Mouse (Mus musculus) neural tube, embryonic 11.5 days (tissue): ENCODE measurements around the gene Egln1. TPM values are rescaled to one million over a fixed set of nuclear protein-coding genes. Genes with fewer than 3 reads are reported as not detected.

Experiments used
- ATAC-seq: fragments of 200-750 bp; cut with Nextera tagmentation; 2 replicates; pipeline ENCODE4 v1.8.0; 2017; ENCODE audit warnings: moderate number of reproducible peaks, mild to moderate bottlenecking, moderate TSS enrichment, moderate library complexity; ENCODE audit not compliant: insufficient read depth, low FRiP score, low TSS enrichment
- DNase-seq: peaks from one replicate; pipeline ENCODE4 v3.0.0-alpha.2; 2015; ENCODE audit warnings: low spot score
- H3K27ac ChIP-seq: fragments of 300-500 bp; sonication (generic); 2 replicates; pipeline ENCODE4 v1.5.1; 2014; ENCODE audit warnings: low read depth, mild to moderate bottlenecking, low read length
- H3K27me3 ChIP-seq: fragments of 300-500 bp; sonication (generic); 2 replicates; pipeline ENCODE4 v1.6.1; 2014; ENCODE audit warnings: mild to moderate bottlenecking, low read length, mixed read lengths; ENCODE audit not compliant: control insufficient read depth, insufficient read depth
- H3K36me3 ChIP-seq: fragments of 300-500 bp; sonication (generic); 2 replicates; pipeline ENCODE4 v1.6.1; 2014; ENCODE audit warnings: mild to moderate bottlenecking, low read length, moderate library complexity, mixed read lengths; ENCODE audit not compliant: control insufficient read depth, insufficient read depth
- H3K4me1 ChIP-seq: fragments of 300-500 bp; sonication (generic); 2 replicates; pipeline ENCODE4 v1.6.1; 2014; ENCODE audit warnings: low read length, mixed read lengths; ENCODE audit not compliant: control insufficient read depth, insufficient read depth
- H3K4me2 ChIP-seq: fragments of 300-500 bp; sonication (generic); 2 replicates; pipeline ENCODE4 v1.6.1; 2014; ENCODE audit warnings: low read depth, mild to moderate bottlenecking, moderate library complexity
- H3K4me3 ChIP-seq: fragments of 300-500 bp; sonication (generic); 2 replicates; pipeline ENCODE4 v1.5.1; 2014; ENCODE audit warnings: low read depth, low read length
- H3K9ac ChIP-seq: fragments of 300-500 bp; sonication (generic); 2 replicates; pipeline ENCODE4 v1.6.1; 2014; ENCODE audit warnings: mild to moderate bottlenecking, low read length
- H3K9me3 ChIP-seq: fragments of 300-500 bp; sonication (generic); 2 replicates; pipeline ENCODE4 v1.6.1; 2016; ENCODE audit warnings: low read length; ENCODE audit not compliant: control insufficient read depth
- WGBS: fragments of 180-500 bp; shearing (Covaris S2); extraction: QIAGEN DNeasy Blood & Tissue Kit; methylation state at CpG from one replicate; pipeline ENCODE4 v1.1.7; 2014; 5-methylcytosine and 5-hydroxymethylcytosine counted together
- polyA plus RNA-seq: library from polyadenylated mRNA; unstranded; fragments of >200 nt; fragmentation: Nextera tagmentation; extraction: Ambion mirVana; gene quantifications from 2 replicates; pipeline ENCODE4 v1.2.1, GENCODE M21; 2014

Gene Egln1
- polyA plus RNA-seq, 1 experiment from 2014 or later = 19.5 TPM

DNA sequence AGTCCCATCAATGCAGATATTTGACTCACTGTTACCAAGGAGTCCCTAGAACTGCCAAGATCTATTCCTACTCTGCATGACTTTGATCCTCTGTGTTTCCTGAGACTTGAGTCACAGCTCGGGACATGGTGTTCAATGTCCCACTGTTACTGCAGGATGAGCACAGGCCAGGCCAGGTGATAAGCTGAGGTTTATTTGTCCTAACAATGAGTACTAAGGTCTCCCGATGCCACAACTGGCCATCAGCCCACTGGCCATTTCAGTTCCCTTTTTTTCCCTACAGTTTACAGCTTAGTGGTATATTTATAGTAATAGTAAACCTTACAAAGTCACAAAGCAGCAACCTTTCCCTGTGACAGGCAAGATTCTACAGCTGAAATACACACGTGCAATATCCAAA lies 16.7 kb downstream of the Egln1 start:
- WGBS = 84% methylated on average over 3 of the region's 3 CpGs
- H3K27me3 ChIP-seq = no peaks in the 10 kb centered on the region
- H3K9ac ChIP-seq = no peak overlapping the region
- H3K36me3 ChIP-seq = no peaks in the 10 kb centered on the region
- H3K4me1 ChIP-seq = no peaks in the 10 kb centered on the region
- no peaks in the 10 kb centered on the region for H3K9me3 ChIP-seq
- DNase-seq (no peak), ATAC-seq (no peak)
- H3K4me3 ChIP-seq = no peak overlapping the region
- H3K4me2 ChIP-seq = no peak overlapping the region
- no peak overlapping the region for H3K27ac ChIP-seq

DNA sequence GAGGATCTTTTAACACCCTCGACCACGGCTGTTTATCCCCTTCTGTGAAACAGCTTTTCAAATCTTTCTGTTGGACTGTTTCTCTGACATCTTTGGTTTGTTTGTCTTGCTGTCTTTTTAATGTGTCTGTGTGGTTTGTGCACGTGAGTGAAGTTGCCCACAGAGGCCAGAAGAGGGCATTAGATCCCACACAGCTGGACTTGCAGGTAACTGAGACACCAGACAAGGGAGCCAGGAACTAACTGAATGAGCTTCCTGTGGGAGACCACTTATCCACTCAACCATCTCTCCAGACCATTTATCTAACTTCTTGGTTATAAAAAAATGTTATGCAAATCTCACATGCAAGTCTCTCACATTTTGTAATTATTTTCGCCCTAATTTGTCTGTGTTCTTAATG lies 18.5 kb downstream of the Egln1 start:
- Histone ChIP-seq H3K27ac (no peak overlapping the region), H3K4me2 (no peak overlapping the region), H3K9me3 (no peaks in the 10 kb centered on the region), H3K4me3 (no peak overlapping the region), H3K9ac (no peak overlapping the region), H3K27me3 (no peaks in the 10 kb centered on the region), H3K4me1 (no peaks in the 10 kb centered on the region), H3K36me3 (no peaks in the 10 kb centered on the region)
- no peak for DNase-seq
- 87% methylated on average over 4 of the region's 4 CpGs for WGBS
- no peak for ATAC-seq

DNA sequence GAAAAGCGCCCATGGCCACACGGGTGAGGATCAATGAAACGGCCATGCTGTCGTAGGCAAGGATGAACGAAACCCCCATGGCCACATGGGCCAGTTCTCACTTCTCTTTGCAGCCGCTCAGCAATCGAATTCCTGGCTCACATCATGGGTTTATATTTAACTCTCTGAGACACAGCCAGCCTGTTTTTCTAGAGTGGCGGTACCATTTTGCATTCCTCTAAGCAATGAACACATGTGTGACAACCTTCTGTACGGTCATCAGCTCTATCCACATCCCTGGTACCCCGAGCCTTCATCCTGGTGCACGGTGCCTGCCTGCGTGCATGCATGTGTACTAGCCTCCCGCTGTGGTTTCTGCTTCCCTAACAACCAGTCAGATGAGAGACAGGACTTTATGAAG lies 19.0 kb downstream of the Egln1 start:
- no peaks in the 10 kb centered on the region for H3K36me3 ChIP-seq
- no peak for ATAC-seq

GRCm38 (mm10) chr8:124929006-124929405 lies 20.1 kb downstream of the Egln1 start:
- Histone ChIP-seq H3K9ac (no peak overlapping the region), H3K9me3 (no peaks in the 10 kb centered on the region), H3K27me3 (no peaks in the 10 kb centered on the region), H3K4me3 (no peak overlapping the region), H3K4me2 (no peak overlapping the region), H3K27ac (no peak overlapping the region), H3K36me3 (no peaks in the 10 kb centered on the region), H3K4me1 (no peaks in the 10 kb centered on the region)
- ATAC-seq = no peak
- WGBS = 94% methylated on average over 11 of the region's 11 CpGs
- no peak for DNase-seq

More for the DNA sequence above, 19.0 kb downstream of the Egln1 start:
- H3K27ac ChIP-seq = no peak overlapping the region
- H3K4me2 ChIP-seq = no peak overlapping the region
- H3K9ac ChIP-seq = no peak overlapping the region
- no peak overlapping the region for H3K4me3 ChIP-seq
- WGBS = 95% methylated on average over 13 of the region's 13 CpGs
- H3K4me1 ChIP-seq = no peaks in the 10 kb centered on the region
- H3K27me3 ChIP-seq = no peaks in the 10 kb centered on the region
- H3K9me3 ChIP-seq = no peaks in the 10 kb centered on the region
- no peak for DNase-seq

DNA sequence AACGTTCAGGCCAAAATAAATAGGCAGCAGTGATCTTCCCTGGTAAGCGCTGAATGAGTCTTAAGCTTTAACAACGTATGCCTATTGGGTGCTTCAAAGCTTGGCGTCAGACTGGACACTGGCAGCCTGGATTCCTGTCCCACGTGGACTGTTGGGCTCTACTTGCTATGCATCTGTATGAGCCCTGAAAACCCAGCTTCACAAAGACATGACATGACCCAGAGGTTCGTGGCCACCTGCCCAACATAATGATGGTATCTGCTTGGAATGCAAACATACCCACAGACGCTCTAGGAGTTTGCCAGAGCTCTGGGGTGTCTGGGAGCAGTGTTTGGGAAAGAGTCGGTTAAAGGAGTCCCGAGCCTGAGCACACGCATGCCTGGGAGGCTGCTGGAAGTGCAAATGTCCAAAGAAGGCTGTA lies 22.8 kb downstream of the Egln1 start:
- Histone ChIP-seq H3K36me3 (no peaks in the 10 kb centered on the region), H3K9ac (no peak overlapping the region), H3K9me3 (no peaks in the 10 kb centered on the region), H3K27ac (no peak overlapping the region), H3K4me2 (no peak overlapping the region), H3K4me1 (no peaks in the 10 kb centered on the region), H3K27me3 (no peaks in the 10 kb centered on the region), H3K4me3 (no peak overlapping the region)
- ATAC-seq (no peak), DNase-seq (no peak)
- 88% methylated on average over 10 of the region's 10 CpGs for WGBS

DNA sequence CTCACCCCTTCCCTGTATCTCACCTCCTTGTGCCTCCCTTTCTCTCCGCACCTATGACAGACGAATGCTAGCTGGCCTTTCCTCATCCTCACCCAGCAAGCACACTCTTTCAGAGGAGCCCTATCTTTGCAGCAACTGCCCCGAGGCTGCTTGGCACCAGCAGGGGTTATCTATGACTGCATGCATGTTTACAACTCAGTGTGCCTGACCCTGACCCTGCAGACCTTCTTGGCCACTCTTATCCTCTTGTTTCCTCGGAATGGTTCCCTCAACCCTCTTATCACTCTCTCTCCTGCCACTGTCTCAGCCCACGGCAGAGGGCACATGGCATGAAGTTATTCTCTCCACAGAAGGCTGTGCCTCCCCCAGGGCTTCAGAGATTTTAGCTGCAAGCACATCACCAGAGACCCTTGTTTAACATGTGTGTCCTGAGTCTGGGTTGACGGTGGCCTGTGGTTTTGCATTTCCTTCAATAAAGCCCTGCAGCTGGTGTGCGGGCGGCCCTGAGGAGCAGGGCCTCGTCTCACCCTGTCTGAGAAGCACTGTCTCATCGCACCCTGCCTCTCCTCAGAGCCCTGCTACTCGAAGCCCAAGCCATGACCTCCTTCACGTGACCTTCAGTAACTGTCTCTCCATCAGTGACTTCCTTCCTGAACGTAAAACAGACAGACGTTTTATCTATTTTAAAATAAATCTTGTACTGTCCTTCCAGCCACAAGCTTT lies 23.4 kb downstream of the Egln1 start:
- no peaks in the 10 kb centered on the region for H3K9me3 ChIP-seq
- H3K4me3 ChIP-seq = no peak overlapping the region
- DNase-seq (no peak), ATAC-seq (no peak)
- H3K27me3 ChIP-seq = no peaks in the 10 kb centered on the region
- no peak overlapping the region for H3K4me2 ChIP-seq
- no peaks in the 10 kb centered on the region for H3K4me1 ChIP-seq
- no peaks in the 10 kb centered on the region for H3K36me3 ChIP-seq
- H3K27ac ChIP-seq = no peak overlapping the region
- WGBS = 85% methylated on average over 14 of the region's 14 CpGs
- H3K9ac ChIP-seq = no peak overlapping the region

DNA sequence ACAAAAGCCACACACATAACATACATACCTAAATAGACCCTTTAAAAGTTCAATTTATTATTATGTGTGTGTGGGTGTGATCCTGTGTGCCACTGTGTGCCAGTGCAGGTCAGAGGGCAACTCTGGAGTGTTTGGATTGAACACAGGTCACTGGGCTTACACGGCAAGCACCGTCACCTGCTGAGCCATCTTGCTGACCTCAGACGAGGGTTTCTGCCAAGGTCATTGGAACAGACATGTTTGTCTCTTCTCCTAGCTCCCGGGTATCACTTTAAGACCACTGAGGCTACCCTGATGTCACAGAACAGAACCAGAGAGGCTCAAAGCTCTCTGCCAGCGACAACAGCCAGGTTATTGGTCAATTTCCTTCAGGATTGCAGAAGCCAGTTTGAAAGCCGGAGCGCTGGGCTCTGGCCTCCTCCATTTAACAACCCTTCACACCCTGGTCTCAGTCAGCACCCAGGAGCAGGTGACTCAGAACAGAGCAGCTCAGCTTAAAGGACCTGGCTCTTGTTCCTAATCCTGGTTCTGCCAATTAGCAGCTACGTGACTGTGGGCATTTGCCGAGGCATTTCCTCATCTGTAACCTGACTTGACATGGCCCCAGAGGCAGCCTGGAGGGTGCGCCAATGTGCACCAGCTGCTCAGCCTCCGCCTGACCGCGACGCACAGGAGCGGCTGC lies 25.0 kb downstream of the Egln1 start:
- Histone ChIP-seq H3K36me3 (no peaks in the 10 kb centered on the region), H3K4me3 (no peak overlapping the region), H3K27ac (no peak overlapping the region), H3K27me3 (no peaks in the 10 kb centered on the region), H3K9me3 (no peaks in the 10 kb centered on the region), H3K9ac (no peak overlapping the region), H3K4me1 (no peaks in the 10 kb centered on the region), H3K4me2 (no peak overlapping the region)
- WGBS = 86% methylated on average over 15 of the region's 15 CpGs
- ATAC-seq (no peak), DNase-seq (no peak)

DNA sequence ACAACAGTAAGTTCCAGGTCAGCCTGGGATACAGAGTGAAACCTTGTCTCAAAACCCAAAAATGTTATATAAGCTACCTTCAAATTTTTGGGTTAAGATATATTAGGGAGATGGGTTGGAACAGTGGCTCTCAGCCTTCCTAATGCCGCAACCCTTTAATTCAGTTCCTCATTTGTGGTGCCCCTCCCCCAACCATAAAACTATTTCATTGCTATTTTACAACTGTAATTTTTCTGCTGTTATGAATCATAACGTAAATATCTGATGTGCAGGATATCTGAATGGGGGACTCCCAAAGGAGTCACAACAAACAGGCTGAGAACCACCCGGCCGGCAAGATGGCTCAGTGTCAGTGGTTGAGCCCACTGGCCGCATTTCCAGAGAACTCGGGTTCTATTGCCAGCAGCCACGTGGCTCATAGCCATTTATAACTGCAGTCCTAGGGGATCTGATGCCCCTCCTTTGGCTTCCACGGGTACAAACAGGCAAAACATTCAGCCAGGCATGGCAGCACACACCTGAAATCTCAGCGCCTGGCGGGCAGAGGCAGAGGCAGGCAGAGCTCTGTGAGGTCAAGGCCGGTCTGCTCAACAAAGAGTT lies 26.5 kb downstream of the Egln1 start:
- ATAC-seq = no peak
- Histone ChIP-seq H3K27me3 (no peaks in the 10 kb centered on the region), H3K9me3 (no peaks in the 10 kb centered on the region), H3K9ac (no peak overlapping the region), H3K27ac (no peak overlapping the region), H3K4me1 (no peaks in the 10 kb centered on the region), H3K4me2 (no peak overlapping the region), H3K36me3 (no peaks in the 10 kb centered on the region), H3K4me3 (no peak overlapping the region)
- 87% methylated on average over 11 of the region's 11 CpGs for WGBS
- DNase-seq = no peak
